Mouse (Mus musculus) myocyte (in vitro differentiated cells): ENCODE measurements around the gene Baz1a. TPM values are rescaled to one million over a fixed set of nuclear protein-coding genes. Genes with fewer than 3 reads are reported as not detected.
"Not testable (repeated sequence)": the region's sequence is repeated elsewhere in the genome, so short reads cannot be mapped to it uniquely, and the experiment has no call there.

ENCODE experiments used
- H3K27me3 ChIP-seq: one replicate; pipeline ENCODE4 v1.6.1; 2011; ENCODE audit not compliant: control insufficient read depth, insufficient read depth, insufficient read length
- H3K36me3 ChIP-seq: one replicate; pipeline ENCODE4 v1.6.1; 2011; ENCODE audit not compliant: control insufficient read depth, insufficient read depth
- H3K4me2 ChIP-seq: one replicate; pipeline ENCODE4 v1.6.1; 2011; ENCODE audit warnings: low read depth, control low read depth
- H3K4me3 ChIP-seq: one replicate; pipeline ENCODE4 v1.5.1; 2011; ENCODE audit warnings: mild to moderate bottlenecking, control low read depth, moderate library complexity
- H3K79me2 ChIP-seq: one replicate; pipeline ENCODE4 v1.6.1; 2011; ENCODE audit not compliant: control insufficient read depth, insufficient read depth
- H3ac ChIP-seq: one replicate; pipeline ENCODE4 v1.6.1; 2011; ENCODE audit not compliant: control insufficient read depth, insufficient read length
- CEBPB ChIP-seq: IDR thresholded peaks from 2 replicates; pipeline ENCODE4 v1.6.1; 2011; ENCODE audit warnings: mild to moderate bottlenecking, moderate library complexity; ENCODE audit not compliant: poor library complexity, insufficient read depth, severe bottlenecking
- E2F4 ChIP-seq: IDR thresholded peaks from one replicate; pipeline ENCODE4 v1.6.1; 2011; ENCODE audit warnings: mild to moderate bottlenecking, control low read depth, moderate library complexity; ENCODE audit not compliant: insufficient read depth
- MAX ChIP-seq: IDR thresholded peaks from one replicate; pipeline ENCODE4 v1.6.1; 2011; ENCODE audit warnings: low read depth, mild to moderate bottlenecking, control low read depth
- MYOD1 ChIP-seq, 3 experiments: IDR thresholded peaks; one replicate each; pipeline ENCODE4 v1.6.1; 2011; ENCODE audit warnings: control low read depth in 2 of 3, low read depth in 2 of 3, mild to moderate bottlenecking in 2 of 3, moderate library complexity in 1 of 3; ENCODE audit not compliant: insufficient read length in 2 of 3, control insufficient read depth in 1 of 3
- MYOG ChIP-seq, 3 experiments: IDR thresholded peaks; one replicate each; pipeline ENCODE4 v1.6.1; 2011; ENCODE audit warnings: control low read depth in 2 of 3, low read depth in 2 of 3, mild to moderate bottlenecking in 2 of 3; ENCODE audit not compliant: insufficient read length in 2 of 3, control insufficient read depth in 1 of 3, insufficient read depth in 1 of 3
- POLR2A ChIP-seq: IDR thresholded peaks from one replicate; pipeline ENCODE4 v1.6.1; 2011; ENCODE audit warnings: low read depth, mild to moderate bottlenecking, control low read depth, moderate library complexity; ENCODE audit not compliant: insufficient read length
- POLR2AphosphoS2 ChIP-seq: IDR thresholded peaks from one replicate; pipeline ENCODE4 v1.6.1; 2011; ENCODE audit warnings: low read depth, control low read depth; ENCODE audit not compliant: insufficient read length
- REST ChIP-seq: IDR thresholded peaks from one replicate; pipeline ENCODE4 v1.6.1; 2011; ENCODE audit warnings: mild to moderate bottlenecking, control low read depth, moderate library complexity; ENCODE audit not compliant: insufficient read depth, insufficient read length
- SRF ChIP-seq: IDR thresholded peaks from one replicate; pipeline ENCODE4 v1.6.1; 2011; ENCODE audit warnings: low read depth; ENCODE audit not compliant: control insufficient read depth, insufficient read length
- TCF12 ChIP-seq: IDR thresholded peaks from one replicate; pipeline ENCODE4 v1.6.1; 2011; ENCODE audit warnings: mild to moderate bottlenecking, control low read depth; ENCODE audit not compliant: poor library complexity, insufficient read depth, severe bottlenecking
- TCF3 ChIP-seq: IDR thresholded peaks from one replicate; pipeline ENCODE4 v1.6.1; 2011; ENCODE audit warnings: low read depth, control low read depth; ENCODE audit not compliant: insufficient read length
- USF1 ChIP-seq: IDR thresholded peaks from one replicate; pipeline ENCODE4 v1.6.1; 2011; ENCODE audit warnings: low read depth, mild to moderate bottlenecking, control low read depth, moderate library complexity
- polyA plus RNA-seq: library from polyadenylated mRNA; unstranded; fragments of >200 nt; fragmentation: generic; extraction: Trizol; gene quantifications from one replicate; pipeline ENCODE4 v1.2.1, GENCODE M21; 2012; ENCODE audit warnings: missing spikeins

Gene Baz1a
- polyA plus RNA-seq, 1 experiment, result 7.6 TPM

- Histone ChIP-seq H3K4me2 (no peak overlapping the region), H3ac (no peak overlapping the region)
Observed at GRCm38 (mm10) chr12:55007361-55008008, 6.7 kb downstream of the Baz1a start.

GRCm38 (mm10) chr12:55006071-55006470 lies 8.1 kb downstream of the Baz1a start:
- Histone ChIP-seq H3K4me2 (no peak overlapping the region), H3K79me2 (no peaks in the 10 kb centered on the region), H3K4me3 (no peak overlapping the region), H3ac (no peak overlapping the region), H3K36me3 (no peaks in the 10 kb centered on the region), H3K27me3 (no peaks in the 10 kb centered on the region)
- TF ChIP-seq POLR2AphosphoS2 (no peak), MYOD1 (IDR thresholded peaks at IDR 0.05; ENCODE audit: control insufficient read depth in 1 of 3, insufficient read length in 2 of 3, low read depth in 2 of 3) (no peak), MYOG (IDR thresholded peaks at IDR 0.05; ENCODE audit: control insufficient read depth in 1 of 3, insufficient read depth in 1 of 3, insufficient read length in 2 of 3, low read depth in 2 of 3) (no peak), E2F4 (no peak), POLR2A (no peak), USF1 (no peak), REST (no peak), CEBPB (no peak), SRF (no peak), MAX (no peak), TCF3 (no peak), TCF12 (no peak)

More at GRCm38 (mm10) chr12:55007361-55008008, 6.7 kb downstream of the Baz1a start:
- Histone ChIP-seq H3K4me3 (no peak overlapping the region), H3K79me2 (no peaks in the 10 kb centered on the region), H3K27me3 (peaks cover 6% of the 10 kb centered on the region), H3K36me3 (no peaks in the 10 kb centered on the region)
- TF ChIP-seq REST (no peak), SRF (no peak), CEBPB (no peak), POLR2A (no peak), MYOD1 (IDR thresholded peaks at IDR 0.05; ENCODE audit: control insufficient read depth in 1 of 3, insufficient read length in 2 of 3, low read depth in 2 of 3) (no peak), E2F4 (no peak), MAX (no peak), MYOG (IDR thresholded peaks at IDR 0.05; ENCODE audit: control insufficient read depth in 1 of 3, insufficient read depth in 1 of 3, insufficient read length in 2 of 3, low read depth in 2 of 3) (no peak), TCF3 (no peak), TCF12 (no peak), USF1 (no peak), POLR2AphosphoS2 (no peak)

GRCm38 (mm10) chr12:55004396-55004795 lies 9.8 kb downstream of the Baz1a start:
- TF ChIP-seq MYOD1 (IDR thresholded peaks at IDR 0.05; ENCODE audit: control insufficient read depth in 1 of 3, insufficient read length in 2 of 3, low read depth in 2 of 3) (no peak), MYOG (IDR thresholded peaks at IDR 0.05; ENCODE audit: control insufficient read depth in 1 of 3, insufficient read depth in 1 of 3, insufficient read length in 2 of 3, low read depth in 2 of 3) (no peak), MAX (no peak), POLR2A (no peak), E2F4 (no peak), USF1 (no peak), SRF (no peak)
- no peaks in the 10 kb centered on the region for H3K36me3 ChIP-seq
- H3K4me3 ChIP-seq, result no peak overlapping the region
- no peak overlapping the region for H3ac ChIP-seq
- H3K4me2 ChIP-seq, result no peak overlapping the region
- no peaks in the 10 kb centered on the region for H3K27me3 ChIP-seq
- no peaks in the 10 kb centered on the region for H3K79me2 ChIP-seq

- no peaks in the 10 kb centered on the region for H3K36me3 ChIP-seq
- no peaks in the 10 kb centered on the region for H3K27me3 ChIP-seq
- H3K4me3 ChIP-seq, result no peak overlapping the region
- no peaks in the 10 kb centered on the region for H3K79me2 ChIP-seq
- TF ChIP-seq CEBPB (no peak), E2F4 (no peak), SRF (no peak), REST (no peak), MAX (no peak)
- no peak overlapping the region for H3ac ChIP-seq
- H3K4me2 ChIP-seq, result no peak overlapping the region
Observed at GRCm38 (mm10) chr12:55003843-55004242, 10.3 kb downstream of the Baz1a start.

GRCm38 (mm10) chr12:55002532-55002931 lies 11.6 kb downstream of the Baz1a start:
- H3K79me2 ChIP-seq, H3K36me3 ChIP-seq, H3ac ChIP-seq, H3K27me3 ChIP-seq, H3K4me2 ChIP-seq, H3K4me3 ChIP-seq: not testable (repeated sequence)
